In the genomic region with DNA sequence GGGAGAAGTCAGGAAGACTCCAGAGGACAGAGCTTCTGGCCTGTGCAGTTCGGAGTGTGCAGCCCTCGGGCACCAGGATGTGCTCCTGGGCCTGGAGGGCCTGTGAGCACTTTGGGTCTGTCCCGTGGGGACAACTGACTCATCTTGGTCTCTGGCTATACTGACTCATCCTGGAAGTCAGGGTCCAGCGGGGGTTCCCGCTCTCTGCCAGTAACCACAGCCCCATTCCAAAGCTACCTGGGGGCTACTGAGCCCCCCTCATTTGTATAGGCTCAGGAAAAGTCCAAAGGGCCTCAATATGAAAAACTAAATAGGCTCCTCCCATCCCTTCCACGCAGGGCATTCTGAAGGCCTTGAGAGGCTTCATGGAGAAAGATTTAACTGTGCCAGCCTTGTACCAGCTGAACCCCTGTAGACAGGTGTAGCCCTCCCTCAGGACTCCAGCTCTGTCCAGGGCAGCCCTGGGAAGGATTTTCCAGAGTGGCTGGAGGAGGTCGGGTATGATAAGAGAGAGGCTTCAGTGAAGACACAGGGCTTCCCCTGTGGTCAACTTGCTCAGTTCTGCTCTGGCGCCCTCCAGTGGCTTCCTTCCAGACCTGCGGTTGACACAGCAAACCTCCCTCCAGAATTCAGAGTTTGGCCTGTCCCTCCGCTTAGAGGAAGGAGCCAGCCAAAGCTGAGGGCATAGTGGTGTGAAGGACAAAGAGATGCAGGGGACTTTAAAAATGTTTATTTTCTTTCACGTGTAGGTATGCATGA, we compare ENCODE assay signal across 8 mouse cellular contexts. TPM values are rescaled to one million over a fixed set of nuclear protein-coding genes. Genes with fewer than 3 reads are reported as not detected.
A peak's percentile ranks its signal among the peaks of the same experiment; 100 is the strongest.
DNase-seq lines count a peak whose midpoint lies in the region; ATAC-seq and TF ChIP-seq lines count a peak whose summit lies in the region.

No protein-coding gene starts in this region.

- intact Hi-C loops in heart, postnatal 36 days (cut with DNase I), result loop anchor here (1.0 to 2.0 kb wide), 2 partner anchors 62 to 295 kb away; no protein-coding TSS in a partner anchor

- peak; percentile 77 for DNase-seq in ES-CJ7 (ENCODE audit: low read depth, low spot score)
- DNase-seq in brain, embryonic 14.5 days (ENCODE audit: low read depth), result peak; percentile 77
- DNase-seq in heart, postnatal 36 days, result peak; percentile 87 to 91
- peak; percentile 88 to 91 for DNase-seq in layer of hippocampus, postnatal 10 days (ENCODE audit: low spot score in 2 of 2)
- peak; percentile 93 for DNase-seq in lung, postnatal 36 days
- DNase-seq in right cerebral cortex, postnatal 10 days (ENCODE audit: low spot score in 2 of 2), result peak; percentile 75 to 91
- DNase-seq in urinary bladder, postnatal 10 days (ENCODE audit: low spot score), result peak; percentile 53

- peak; percentile 92 for TF ChIP-seq CTCF in brain, embryonic 14.5 days (IDR thresholded peaks at IDR 0.05; ENCODE audit: borderline replicate concordance, extremely low read depth, insufficient read depth, insufficient read length)

- ATAC-seq in erythroid progenitor cell, adult 5-6 weeks (replicated peaks; ENCODE audit: low FRiP score, poor library complexity, severe bottlenecking), result peak; percentile 61; the same call in 1 of the 2 replicates

- no peak for TF ChIP-seq POLR2A in brain, embryonic 14.5 days (IDR thresholded peaks at IDR 0.05; ENCODE audit: borderline replicate concordance, extremely low read depth, insufficient read depth, insufficient read length, poor library complexity, severe bottlenecking)

RNA-seq across cellular contexts. Expression of a gene that starts 22.5 kb away (rescaled TPM):
- polyA plus RNA-seq in brain, embryonic 14.5 days (2012; rRNA removed), result 5.6 and 7.0 TPM in 2 replicates
- 31.9 and 57.7 TPM in 2 replicates for total RNA-seq in erythroid progenitor cell, adult 5-6 weeks (2015; ENCODE audit: low replicate concordance)
- total RNA-seq in erythroid progenitor cell, adult 5-6 weeks (2017; ENCODE audit: low replicate concordance), result 21.6 and 56.7 TPM in 2 replicates
- 10 to 100 TPM; 26.2 to 48.2 TPM for total RNA-seq in heart, postnatal 36 days (2021)
- 10 to 100 TPM in 1 of 2 experiments, 1 to 10 TPM in 1; 9.3 to 10.7 TPM for total RNA-seq in layer of hippocampus, postnatal 10 days (2021)

RNA-seq across cellular contexts. Expression of a gene that starts 23.9 kb away (rescaled TPM):
- polyA plus RNA-seq in brain, embryonic 14.5 days (2012; rRNA removed), result 77.6 and 95.4 TPM in 2 replicates
- 11.3 and 14.1 TPM in 2 replicates for total RNA-seq in erythroid progenitor cell, adult 5-6 weeks (2015; ENCODE audit: low replicate concordance)
- 9.0 and 16.9 TPM in 2 replicates for total RNA-seq in erythroid progenitor cell, adult 5-6 weeks (2017; ENCODE audit: low replicate concordance)
- 100 to 1,000 TPM; 118 to 123 TPM for total RNA-seq in heart, postnatal 36 days (2021)
- 100 to 1,000 TPM; 255 to 337 TPM for total RNA-seq in layer of hippocampus, postnatal 10 days (2021)

RNA-seq across cellular contexts. Expression of a gene that starts 37.1 kb away (rescaled TPM):
- polyA plus RNA-seq in brain, embryonic 14.5 days (2012; rRNA removed), result 0.10 and 0.45 TPM in 2 replicates
- total RNA-seq in erythroid progenitor cell, adult 5-6 weeks (2015; ENCODE audit: low replicate concordance), result not detected in 2 replicates
- not detected in 2 replicates for total RNA-seq in erythroid progenitor cell, adult 5-6 weeks (2017; ENCODE audit: low replicate concordance)
- under 1 TPM; 0.56 to 0.76 TPM for total RNA-seq in heart, postnatal 36 days (2021)
- 1 to 10 TPM; 1.8 to 2.6 TPM for total RNA-seq in layer of hippocampus, postnatal 10 days (2021)

RNA-seq across cellular contexts. Expression of a gene that starts 39.5 kb away (rescaled TPM):
- 38.8 and 45.7 TPM in 2 replicates for polyA plus RNA-seq in brain, embryonic 14.5 days (2012; rRNA removed)
- total RNA-seq in erythroid progenitor cell, adult 5-6 weeks (2015; ENCODE audit: low replicate concordance), result 5.4 and 8.0 TPM in 2 replicates
- total RNA-seq in erythroid progenitor cell, adult 5-6 weeks (2017; ENCODE audit: low replicate concordance), result 6.9 and 11.3 TPM in 2 replicates
- total RNA-seq in heart, postnatal 36 days (2021), result 10 to 100 TPM; 16.4 to 18.3 TPM
- total RNA-seq in layer of hippocampus, postnatal 10 days (2021), result 10 to 100 TPM; 37.9 to 39.6 TPM

RNA-seq across cellular contexts. Expression of a gene that starts 48.6 kb away (rescaled TPM):
- polyA plus RNA-seq in brain, embryonic 14.5 days (2012; rRNA removed), result 4.6 and 5.9 TPM in 2 replicates
- not detected in 2 replicates for total RNA-seq in erythroid progenitor cell, adult 5-6 weeks (2015; ENCODE audit: low replicate concordance)
- total RNA-seq in erythroid progenitor cell, adult 5-6 weeks (2017; ENCODE audit: low replicate concordance), result not detected in 2 replicates
- 10 to 100 TPM; 19.8 to 24.5 TPM for total RNA-seq in heart, postnatal 36 days (2021)
- total RNA-seq in layer of hippocampus, postnatal 10 days (2021), result 1 to 10 TPM; 4.2 to 4.9 TPM

Comparison
In these comparisons a context has a peak if more than half of its experiments do, and no peak if none do; other contexts are left out.
1. Peak in every context shown above with its lines: DNase-seq and ATAC-seq.
2. RNA of a gene that starts 23.9 kb away (total RNA-seq): 255 to 337 TPM in layer of hippocampus, postnatal 10 days and 118 to 123 TPM in heart, postnatal 36 days; 9.0 to 16.9 TPM in erythroid progenitor cell, adult 5-6 weeks; every median in the first group is over 4 times any median in the second.